Mouse (Mus musculus) retina, embryonic 14.5 days (tissue): ENCODE data around the gene Naa80.

Source experiments
- DNase-seq: peaks from one replicate; pipeline ENCODE4 v3.0.0-alpha.2; 2015; ENCODE audit warnings: low spot score

Naa80 gene

DNA sequence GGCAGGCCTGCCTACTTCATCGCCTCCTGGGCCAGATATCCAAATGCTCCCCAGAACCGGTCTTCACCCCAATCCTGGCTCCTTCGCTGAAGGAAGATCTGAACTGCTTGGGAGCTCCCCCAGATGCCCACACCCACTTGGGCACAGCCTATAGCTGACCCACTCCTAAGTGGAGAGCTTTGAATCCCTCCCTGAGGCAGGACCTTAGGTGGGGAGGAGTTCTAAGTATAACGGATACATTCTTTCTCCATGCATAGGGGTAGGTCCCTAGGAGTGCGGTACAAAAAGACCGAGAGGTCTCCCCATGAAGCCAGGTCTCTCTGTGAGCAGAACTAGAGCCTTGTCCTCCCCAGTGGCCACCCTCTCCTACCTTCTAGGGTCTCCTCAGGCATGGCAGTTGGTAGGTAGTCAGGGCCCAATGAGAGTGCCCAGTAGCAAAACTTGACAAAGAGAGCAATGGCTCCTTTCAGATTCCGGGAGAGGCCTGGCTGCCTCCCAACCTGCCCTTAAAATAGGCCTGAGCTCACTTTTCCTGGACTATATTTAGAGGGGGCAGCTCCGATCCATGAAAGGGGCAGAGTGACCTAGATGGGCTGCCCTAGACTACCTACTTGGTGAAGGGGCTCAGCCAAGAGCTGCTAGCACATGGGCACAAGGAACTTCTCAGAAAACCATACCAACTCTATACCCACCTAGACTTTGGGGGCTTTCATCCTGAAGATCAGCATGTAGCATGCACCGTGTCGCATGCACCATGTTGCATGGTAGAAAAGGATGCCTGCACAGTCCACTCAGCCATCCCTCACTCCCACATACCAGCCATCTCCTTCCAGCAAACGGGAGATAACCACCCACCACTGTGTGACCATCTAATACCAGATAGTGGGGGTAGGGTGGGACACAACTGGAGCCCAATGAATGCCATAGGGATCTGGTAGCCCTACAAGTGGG, 18.2 kb downstream of the Naa80 start:
- no peak for DNase-seq

DNA sequence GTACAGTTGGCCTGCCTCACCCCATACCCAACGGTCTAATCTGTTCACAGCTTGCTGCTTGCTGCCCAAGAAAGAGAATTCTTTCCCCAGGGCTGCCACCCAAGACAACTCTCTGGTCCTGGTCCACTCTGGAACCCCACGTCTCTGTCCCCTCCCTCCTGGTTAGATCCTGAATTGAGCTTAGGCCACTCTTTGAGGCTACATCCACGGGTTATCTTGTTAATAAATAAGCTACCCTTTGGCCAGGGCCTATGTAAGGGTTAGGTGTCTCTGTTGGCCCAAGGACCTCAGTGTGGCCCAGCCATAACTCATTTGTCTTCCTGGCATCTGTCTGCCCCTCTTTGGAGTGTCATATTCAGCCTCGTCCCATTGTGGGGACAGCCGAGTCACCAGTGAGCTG, 19.7 kb downstream of the Naa80 start:
- no peak for DNase-seq

DNA sequence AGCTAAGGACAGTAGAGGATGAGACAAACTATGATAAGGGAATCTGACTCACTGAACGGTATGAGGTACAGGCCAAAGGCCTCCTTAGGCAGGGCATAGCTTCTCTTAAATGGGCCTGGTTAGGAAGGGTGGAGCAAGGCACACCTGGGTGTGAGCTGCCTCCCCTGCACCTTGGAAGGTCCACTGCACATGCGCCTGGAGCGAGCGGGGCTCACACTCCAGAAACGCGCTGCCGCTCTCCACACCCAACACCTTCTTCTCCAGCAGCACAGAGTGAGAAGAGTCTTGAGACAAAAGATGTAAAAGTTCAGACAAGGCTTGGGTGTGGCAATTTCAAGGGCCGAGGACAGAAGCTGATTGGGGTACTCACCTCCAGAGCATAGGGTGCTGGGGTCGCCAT, 20.7 kb downstream of the Naa80 start:
- no peak for DNase-seq

DNA sequence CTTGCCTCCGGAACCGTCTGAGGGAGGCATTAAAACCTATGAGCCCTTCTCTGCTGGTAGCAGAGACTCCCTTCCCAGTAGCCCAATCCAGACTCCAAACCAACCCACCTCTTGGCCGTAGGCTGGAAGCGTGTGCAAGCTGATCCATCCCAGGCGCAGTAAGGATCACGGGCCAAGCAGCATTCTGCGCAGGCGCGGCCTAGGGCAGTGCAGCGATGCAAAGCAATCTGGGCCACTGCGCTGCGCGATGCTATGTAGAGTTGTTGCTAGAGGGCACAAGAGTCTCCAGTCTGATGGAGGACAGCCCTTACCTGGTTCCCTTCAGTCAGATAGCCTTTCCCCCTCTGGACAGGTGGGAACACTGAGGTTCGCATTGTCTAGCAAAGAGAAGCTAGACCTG, 21.2 kb downstream of the Naa80 start:
- peak; percentile 43 for DNase-seq

DNA sequence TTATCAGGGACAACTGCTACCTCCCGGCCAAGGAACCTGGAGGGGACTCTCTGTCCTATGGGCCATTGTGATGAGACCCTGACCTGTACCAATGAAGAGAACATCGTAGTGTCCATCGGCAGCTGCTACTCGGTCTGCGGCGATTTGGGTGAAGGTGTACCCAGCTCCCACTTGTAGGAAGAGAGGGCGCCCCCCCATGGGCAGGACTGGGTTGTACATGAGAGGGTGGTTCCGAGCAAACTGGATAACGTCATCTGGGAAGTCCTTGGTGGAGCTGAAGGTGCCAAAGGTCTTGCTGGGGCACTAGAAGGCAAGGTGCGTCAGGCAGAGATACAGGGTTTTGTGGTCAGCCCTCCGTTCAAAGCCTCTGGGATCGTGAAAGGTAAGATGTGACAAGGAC, 22.1 kb downstream of the Naa80 start:
- no peak for DNase-seq

DNA sequence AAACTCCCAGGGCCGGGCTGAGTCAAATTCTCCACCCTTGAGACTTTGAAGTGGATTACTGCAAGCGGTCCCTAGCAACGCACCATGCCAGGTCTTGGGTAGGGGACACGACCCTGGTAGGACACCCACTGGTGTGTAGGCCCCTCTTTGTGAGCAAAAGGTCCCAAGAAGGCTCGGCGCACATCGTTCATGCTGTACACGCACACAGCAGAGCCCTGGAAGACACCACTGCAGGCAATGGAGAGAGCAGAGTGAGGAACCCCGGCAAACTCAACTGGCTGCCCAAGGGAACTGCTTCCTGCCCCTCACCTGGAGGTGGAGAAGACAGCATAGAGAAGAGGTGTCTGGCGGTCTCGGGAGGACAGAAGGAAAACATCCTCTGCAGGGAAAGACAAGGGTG, 22.6 kb downstream of the Naa80 start:
- DNase-seq = no peak

DNA sequence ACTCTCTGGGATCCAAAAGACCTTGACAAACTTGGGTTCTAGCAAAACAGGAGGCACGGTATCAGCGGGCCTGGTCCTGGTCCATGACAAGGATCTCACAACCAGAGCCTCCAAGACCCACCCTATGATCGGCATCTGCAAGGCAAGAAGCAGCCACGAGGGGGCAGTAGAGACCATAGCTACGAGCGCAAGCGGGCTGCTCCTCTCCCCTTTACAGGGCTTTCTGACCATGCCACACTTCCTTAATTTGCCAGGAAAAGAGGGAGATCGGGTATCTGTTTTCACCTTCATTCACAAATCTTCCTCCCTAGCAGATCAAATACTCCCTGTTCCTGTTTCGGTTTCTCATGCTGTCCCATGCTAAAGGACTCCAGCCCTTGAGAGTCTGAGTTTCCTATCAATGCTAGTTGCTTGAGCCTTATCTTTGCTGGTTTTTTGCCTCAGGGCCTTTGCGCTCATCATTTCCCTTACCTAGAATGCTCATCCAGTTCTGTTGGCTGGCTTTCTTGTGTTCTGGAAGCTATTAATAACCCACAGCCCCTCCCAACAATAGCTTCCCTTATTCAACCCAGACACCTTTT, 23.5 kb downstream of the Naa80 start:
- peak; percentile 97 for DNase-seq

DNA sequence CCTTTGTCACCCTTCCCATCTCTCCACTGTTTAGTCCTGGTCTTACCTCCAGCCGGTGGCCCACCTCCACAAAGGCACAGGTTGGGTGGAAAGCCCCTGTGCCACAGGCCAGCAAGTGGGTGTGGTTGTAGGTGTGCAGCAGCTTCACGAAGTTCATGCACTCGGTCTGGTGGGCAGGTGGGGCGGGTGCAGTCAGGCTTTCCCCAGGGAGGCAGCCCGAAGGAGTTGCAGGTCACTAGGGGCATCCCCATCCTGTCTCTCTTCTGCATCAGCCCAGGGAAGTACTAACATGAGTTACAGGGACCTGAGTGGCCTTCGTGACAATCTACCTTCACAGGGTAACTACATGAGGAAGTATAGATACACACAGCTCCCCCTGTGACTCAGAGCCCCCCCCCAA, 24.6 kb downstream of the Naa80 start:
- no peak for DNase-seq

DNA sequence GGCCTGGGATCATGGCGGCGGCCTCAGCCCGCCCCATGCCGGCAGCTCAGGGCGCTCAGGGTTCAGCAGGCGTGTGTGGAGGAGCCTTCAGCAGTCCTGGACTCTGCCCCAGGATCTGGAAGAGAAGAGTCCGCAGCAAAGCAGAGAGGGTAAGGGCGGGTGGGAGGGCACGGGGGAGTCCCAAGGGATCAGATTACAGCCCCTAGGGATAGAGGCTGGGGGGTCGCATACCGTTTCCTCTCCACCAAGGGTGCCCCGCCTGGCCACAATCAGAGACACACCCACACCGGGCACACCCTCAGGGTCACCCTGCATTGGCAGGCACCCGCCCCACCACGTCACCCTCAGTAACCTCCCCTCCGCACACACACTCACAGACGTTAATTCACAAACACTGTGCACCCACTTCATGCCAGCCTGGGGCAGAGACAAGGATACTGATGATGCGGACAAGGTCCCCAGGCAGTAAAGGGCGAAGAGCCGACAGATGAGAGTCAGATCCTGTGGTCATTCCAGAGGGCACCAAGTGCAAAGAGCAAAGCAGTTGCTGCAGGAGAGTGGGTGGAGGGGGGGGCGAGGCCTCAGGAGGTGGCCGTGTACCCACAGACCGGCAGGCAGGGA, 26.5 kb downstream of the Naa80 start:
- no peak for DNase-seq

DNA sequence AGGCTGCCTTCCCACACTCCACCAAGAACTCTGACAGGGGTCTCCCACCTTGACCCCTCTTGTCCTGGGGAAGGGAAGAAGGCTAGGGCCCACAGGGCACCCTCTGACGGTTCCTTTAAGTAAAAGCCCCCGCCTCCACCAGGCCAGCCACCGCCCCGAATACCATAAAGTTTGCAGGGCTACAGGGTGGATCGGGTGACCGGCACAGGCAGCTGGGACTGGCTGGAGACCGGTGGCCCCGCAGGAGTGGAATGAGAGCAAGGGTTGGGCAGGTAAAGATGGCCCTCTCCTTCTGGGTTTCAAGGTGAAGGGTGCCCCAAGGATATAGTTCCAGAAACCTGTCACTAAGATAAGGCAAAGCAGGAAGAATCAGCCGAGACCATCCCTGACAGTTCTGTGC, 27.9 kb downstream of the Naa80 start:
- DNase-seq = no peak

DNA sequence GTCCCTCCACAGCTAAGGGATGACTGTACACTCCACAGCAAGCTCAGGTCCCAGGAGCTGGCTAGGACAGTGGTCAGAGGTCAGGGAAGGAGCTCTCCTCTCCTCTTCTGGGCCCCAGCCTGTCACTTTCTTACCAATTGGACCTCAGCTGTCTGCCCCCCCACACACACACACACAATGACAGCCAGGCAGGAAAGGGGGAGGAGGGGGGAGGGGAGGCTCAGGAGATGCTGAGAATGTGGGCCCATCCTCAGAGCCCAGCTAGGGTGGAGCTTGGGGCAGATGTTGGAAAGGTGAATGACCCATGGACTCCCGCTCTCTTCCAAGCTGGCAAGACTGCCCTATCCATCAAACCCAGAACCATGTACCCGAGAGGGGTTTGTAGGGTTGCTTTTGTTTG, 28.3 kb downstream of the Naa80 start:
- no peak for DNase-seq

DNA sequence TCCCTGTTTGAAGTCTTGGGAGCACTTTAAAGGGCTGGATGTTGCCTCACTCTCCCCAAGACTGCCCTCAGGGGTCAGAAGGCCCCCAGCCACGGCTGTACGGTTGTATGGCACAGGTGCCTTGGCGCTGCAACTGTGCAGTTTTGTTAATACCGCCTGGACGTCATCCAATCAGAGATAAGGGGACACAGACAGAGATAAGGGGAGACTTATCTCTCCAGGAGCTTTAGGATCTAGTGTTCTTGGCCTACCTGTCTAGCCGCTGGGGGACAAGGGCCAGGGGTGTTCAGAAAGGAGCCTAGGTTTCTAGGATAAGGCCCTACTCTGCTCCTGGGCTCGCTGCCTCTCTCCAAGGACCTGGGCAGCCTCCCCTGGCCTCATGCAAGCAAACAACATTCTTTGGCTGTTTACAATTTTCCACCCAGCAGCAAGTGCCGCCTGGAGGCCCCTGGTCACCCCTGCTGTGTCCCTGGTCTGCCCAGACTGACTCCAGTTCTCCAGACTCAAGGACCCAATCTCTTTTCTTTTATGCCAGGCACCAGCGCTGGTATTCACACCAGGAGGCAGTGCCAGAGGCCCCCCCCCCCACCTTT, 29.1 kb downstream of the Naa80 start:
- DNase-seq = no peak

DNA sequence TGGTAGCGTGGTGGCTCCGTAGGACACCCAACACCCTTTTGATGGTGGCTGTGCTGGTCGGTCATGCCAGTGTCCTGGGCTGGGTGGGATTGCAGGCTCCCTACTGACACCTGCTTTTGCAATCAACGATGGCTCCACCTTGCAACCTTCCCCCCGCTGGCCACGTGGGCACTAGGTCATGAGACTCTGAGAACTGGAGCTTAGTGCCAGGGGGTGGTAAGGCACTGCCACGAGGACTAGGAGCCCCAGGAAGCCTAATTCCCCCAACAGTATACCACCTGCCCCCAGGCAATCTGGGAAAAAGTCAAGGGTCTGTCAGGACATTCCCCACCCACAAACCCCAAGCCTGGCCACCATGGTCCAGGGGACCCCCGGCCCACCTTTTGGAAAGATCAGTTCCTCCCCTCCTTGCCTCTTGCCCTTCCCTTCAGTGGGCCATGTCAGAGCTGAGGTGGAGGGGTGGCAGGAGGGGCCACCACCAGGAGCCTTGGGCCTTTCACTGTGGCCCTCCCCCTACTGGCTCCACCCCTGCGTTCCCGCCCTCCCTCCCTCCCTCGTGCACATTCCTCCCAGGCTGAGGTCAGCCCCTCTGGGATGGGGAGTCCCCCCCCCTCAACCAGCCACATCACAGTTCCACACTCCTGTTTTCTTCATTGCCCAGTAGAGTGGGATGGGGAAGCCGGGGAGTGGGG, 30.2 kb downstream of the Naa80 start, which contains the start of gene Sema3b:
TSS of gene Sema3b (minus strand) at position 489 of the 692 bp plus-strand sequence.
- no peak for DNase-seq

DNA sequence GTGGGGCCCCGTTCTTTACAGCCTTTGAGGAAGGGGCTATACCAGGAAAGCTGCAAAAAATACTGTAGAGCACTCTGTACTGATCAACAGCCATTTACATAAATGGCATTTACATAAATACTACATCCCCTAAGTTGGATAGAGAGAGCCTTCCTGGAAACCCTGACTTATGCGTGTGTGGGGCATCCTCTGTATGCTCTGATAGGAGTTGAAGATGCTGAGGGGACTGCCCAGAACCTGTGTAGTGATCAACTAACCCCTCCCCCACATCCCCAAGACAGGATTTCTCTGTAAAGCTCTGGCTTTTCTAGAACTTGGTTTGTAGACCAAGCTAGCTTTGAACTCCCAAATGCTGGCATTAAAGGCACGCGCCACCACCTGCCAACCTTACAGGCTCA, 30.7 kb downstream of the Naa80 start:
- no peak for DNase-seq

DNA sequence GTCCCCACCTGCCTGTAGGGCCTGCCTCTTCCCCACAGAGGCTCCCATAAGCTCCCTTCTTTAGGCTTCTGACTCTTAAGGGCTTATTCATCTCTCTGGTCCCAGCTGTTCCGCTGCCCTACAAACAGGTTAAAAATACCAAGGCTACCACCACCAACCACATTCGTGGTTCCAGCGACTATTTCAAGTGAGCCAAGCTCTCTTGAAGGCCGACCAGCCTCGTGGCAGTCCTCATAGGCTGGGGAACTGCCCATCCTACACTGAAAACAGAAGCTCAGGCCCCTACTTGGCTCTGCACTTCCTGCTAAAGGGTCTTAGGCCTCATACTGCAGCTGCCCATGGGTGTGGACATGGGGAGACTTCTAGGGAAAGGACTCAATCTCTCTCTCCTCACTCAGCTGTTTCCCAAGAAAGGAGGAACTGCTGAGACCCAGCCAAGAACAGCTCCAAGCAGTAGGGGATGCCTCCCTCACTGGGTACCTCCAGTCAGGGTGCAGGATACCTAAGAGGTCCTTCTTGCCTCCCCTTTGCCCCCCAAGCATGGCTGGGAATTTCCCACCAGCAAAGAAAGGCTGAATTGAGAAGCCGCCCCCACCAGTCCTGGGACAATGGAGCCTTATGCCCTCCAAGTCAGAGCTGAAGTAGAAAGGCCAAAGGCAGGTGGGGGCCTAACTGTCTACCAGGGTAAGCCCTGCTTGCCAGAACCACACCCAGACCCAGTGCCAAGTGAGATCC, 32.9 kb downstream of the Naa80 start:
- DNase-seq = no peak

DNA sequence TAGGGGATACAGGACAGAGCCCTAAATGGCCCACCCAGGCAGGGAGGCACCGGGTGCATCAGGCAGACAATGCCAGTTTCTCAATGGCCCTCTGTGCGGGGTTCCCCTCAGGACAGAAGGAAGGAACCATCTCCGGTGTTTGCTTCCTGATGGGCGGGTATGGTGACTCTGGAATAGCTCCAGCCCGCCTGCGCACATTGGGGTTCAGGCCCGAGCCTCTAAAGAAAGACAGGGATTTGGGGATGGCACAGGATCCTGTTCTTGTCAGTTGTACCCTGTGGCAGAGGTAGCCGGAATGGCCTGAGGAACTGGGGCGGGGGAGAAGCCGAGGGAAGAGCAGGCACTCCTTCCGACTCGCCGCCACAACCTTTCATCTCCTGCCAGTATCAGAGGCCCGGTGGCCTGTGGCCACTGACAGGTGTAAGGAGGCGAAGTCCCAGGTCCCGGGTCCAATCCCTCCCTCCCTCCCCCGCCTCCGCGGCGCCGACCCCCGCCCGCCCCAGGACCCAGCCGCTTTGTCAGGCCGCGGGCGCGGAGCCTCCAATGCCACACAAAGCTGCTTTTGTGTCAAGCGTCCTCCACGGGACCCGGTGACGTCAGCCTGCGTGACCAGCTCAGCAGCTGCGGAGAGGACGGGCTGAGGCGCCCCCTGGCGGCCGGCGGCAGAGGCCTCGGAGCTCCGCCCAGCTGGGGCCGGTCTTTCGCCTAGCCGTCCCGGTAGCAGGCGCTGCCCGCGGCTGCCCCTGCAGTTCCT, 33.7 kb downstream of the Naa80 start:
- DNase-seq = peak; percentile 99

DNA sequence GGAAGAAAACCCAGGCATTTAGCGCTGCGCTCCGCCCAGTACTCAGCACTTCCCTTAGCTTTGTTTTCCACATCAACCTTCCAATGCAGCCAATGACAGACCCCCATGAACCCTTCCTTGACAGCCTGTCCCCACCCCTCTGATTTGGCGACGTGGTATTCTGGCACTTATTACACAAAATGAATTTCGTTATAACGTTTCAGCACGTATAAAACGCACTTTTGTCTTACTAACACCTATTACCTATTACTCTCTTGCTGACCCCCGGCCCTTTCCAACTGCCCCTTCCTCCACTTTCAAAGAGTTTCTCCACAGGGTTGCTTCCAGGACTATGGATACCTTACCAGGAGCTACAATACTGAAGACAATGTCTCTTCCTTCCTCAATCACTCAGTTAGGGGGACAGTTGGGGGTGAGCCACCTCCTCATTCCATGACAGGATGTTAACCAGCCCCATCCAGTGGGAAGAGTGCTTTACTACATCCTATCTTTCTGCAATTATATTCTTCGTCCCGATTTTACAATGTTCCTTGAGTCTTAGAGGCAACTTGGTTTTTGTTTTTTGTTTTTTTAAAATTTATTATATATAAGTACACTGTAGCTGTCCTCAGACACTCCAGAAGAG, 34.4 kb downstream of the Naa80 start:
- DNase-seq = no peak

DNA sequence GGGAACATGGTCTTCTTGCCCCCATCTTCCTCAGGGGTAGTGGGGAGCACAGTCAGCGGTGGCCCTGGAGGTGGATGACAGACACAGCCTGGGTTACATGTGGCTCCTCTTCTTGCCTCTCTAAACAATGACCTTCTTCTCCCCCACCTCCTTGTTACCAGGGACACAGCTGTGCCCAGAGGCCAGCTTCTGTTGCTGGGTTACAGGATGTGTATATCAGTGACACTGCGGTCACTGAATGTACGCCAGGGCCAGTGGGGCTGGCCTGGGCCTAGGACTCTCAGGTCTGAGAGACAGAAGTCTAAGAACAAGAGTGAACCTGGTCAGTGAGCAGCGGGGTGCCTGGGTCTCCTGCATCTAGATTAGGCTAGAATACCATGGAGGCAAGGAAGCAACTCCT, 36.3 kb downstream of the Naa80 start:
- peak; percentile 48 for DNase-seq

DNA sequence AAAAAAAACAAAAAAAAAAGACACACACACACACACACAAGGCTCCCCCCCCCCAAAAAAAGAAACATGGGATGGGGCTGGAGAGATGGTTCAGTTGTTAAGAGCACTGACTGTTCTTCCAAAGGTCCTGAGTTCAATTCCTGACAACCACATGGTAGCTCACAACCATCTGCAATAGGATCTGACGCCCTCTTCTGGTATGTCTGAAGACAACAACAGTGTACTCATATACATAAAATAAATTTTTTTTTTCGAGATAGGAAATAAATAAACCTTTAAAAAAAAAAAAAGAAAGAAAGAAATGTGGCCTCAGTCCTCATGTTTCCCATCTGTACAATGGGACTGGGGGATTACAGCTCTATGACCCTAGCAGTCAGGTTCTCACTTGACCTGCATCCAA, 38.8 kb downstream of the Naa80 start:
- no peak for DNase-seq

DNA sequence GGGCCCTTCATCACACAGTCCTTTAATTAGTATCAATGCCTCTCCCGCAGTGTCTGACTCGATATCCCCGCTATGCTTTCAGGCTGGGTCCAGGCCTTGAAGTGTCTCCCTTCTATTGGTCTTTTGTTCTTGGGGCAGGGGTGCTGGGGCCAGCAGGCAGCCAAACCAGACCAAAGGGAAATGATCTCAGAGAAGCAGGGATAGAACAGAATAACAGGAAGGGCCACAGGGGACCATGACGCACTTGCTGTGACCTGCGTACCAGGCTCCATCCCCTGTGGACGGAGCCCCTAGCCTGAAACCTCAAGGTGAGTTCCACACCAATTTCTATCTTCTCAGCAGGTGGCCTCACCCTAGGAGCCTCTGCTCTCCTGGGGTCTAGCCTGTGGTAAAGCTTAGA, 39.4 kb downstream of the Naa80 start:
- no peak for DNase-seq
